Mouse (Mus musculus): ENCODE results near the gene Ascl3.

- no peak for TF ChIP-seq CTCF (IDR thresholded peaks at IDR 0.05; ENCODE audit: low read depth)
- TF ChIP-seq EP300 (IDR thresholded peaks at IDR 0.05; ENCODE audit: low read depth): no peak
These were observed 27.5 kb downstream of the Ascl3 start for GRCm38 (mm10) chr7:109704016-109704377.
